In genomic region chr19:29521637-29522435, GRCm38 (mm10) we compare ENCODE assay signal across 8 mouse cellular contexts. TPM values are rescaled to one million over a fixed set of nuclear protein-coding genes. Genes with fewer than 3 reads are reported as not detected.
A peak's percentile ranks its signal among the peaks of the same experiment; 100 is the strongest.
DNase-seq lines count a peak whose midpoint lies in the region; ATAC-seq and TF ChIP-seq lines count a peak whose summit lies in the region.

Gene Ric1 (plus strand): TSS chr19:29522282.

- TF ChIP-seq POLR2A in brain, embryonic 14.5 days (IDR thresholded peaks at IDR 0.05; ENCODE audit: borderline replicate concordance, extremely low read depth, insufficient read depth, insufficient read length, poor library complexity, severe bottlenecking), result peak; percentile 75

- peaks cover 4% of the 10 kb centered on the region; the same call in 1 of the 2 replicates for H3K4me1 ChIP-seq in heart, embryonic 11.5 days (ENCODE audit: control insufficient read depth, insufficient read depth, low read length)
- peaks cover 22% of the 10 kb centered on the region for H3K4me1 ChIP-seq in kidney, embryonic 15.5 days

- peak within 1 kb of the TSS; percentile 94 for H3K9ac ChIP-seq in heart, embryonic 11.5 days (ENCODE audit: low read depth, low read length)
- H3K9ac ChIP-seq in kidney, embryonic 15.5 days, result peak within 1 kb of the TSS; percentile 94

- H3K9me3 ChIP-seq in heart, embryonic 11.5 days (replicated peaks; ENCODE audit: control insufficient read depth, low read length), result no peaks in the 10 kb centered on the region
- no peaks in the 10 kb centered on the region for H3K9me3 ChIP-seq in kidney, embryonic 15.5 days (replicated peaks)

- TF ChIP-seq CTCF in brain, embryonic 14.5 days (IDR thresholded peaks at IDR 0.05; ENCODE audit: borderline replicate concordance, extremely low read depth, insufficient read depth, insufficient read length), result no peak

- peak within 1 kb of the TSS; percentile 86 for H3K4me2 ChIP-seq in heart, embryonic 11.5 days
- H3K4me2 ChIP-seq in kidney, embryonic 15.5 days, result peak within 1 kb of the TSS; percentile 76

- WGBS in heart, embryonic 11.5 days (ENCODE audit: insufficient replicate concordance), result under 1% methylated on average over 56 of the region's 80 CpGs
- WGBS in kidney, embryonic 15.5 days, result under 1% methylated on average over 72 of the region's 80 CpGs

- peak; percentile 86 for DNase-seq in CD4-positive helper T cell, adult 2 months (ENCODE audit: low read depth, low spot score)
- DNase-seq in brain, embryonic 14.5 days (ENCODE audit: low read depth), result peak; percentile 92
- DNase-seq in liver, result peak; percentile 89
- peak; percentile 49 to 81 for DNase-seq in monocyte, adult 2 months (ENCODE audit: low read depth in 1 of 2, low spot score in 2 of 2)
- DNase-seq in spleen, postnatal 14 days (ENCODE audit: low spot score in 2 of 2), result peak; percentile 66 to 79

- peak; percentile 96 for ATAC-seq in erythroblast, adult 5-6 weeks (replicated peaks; ENCODE audit: low FRiP score, poor library complexity, severe bottlenecking)
- ATAC-seq in heart, embryonic 11.5 days (replicated peaks; ENCODE audit: insufficient number of reproducible peaks, low FRiP score, low TSS enrichment), result peak; percentile 96
- ATAC-seq in kidney, embryonic 15.5 days (replicated peaks; ENCODE audit: low FRiP score), result peak; percentile 98

- no peaks in the 10 kb centered on the region; the same call in 1 of the 2 replicates for H3K36me3 ChIP-seq in heart, embryonic 11.5 days (ENCODE audit: control insufficient read depth, insufficient read depth, low read length)
- H3K36me3 ChIP-seq in kidney, embryonic 15.5 days, result 0 out of 2 replicates have a peak, but pooled peaks cover 2% of the 10 kb centered on the region

- no peaks in the 10 kb centered on the region for H3K27me3 ChIP-seq in heart, embryonic 11.5 days (ENCODE audit: control insufficient read depth, insufficient read depth, low read length)
- no peaks in the 10 kb centered on the region for H3K27me3 ChIP-seq in kidney, embryonic 15.5 days

- H3K4me3 ChIP-seq in heart, embryonic 11.5 days (ENCODE audit: low read depth, low read length), result peak within 1 kb of the TSS; percentile 73
- H3K4me3 ChIP-seq in kidney, embryonic 15.5 days (replicated peaks), result peak within 1 kb of the TSS; percentile 95

- peak within 1 kb of the TSS; percentile 96 for H3K27ac ChIP-seq in heart, embryonic 11.5 days (ENCODE audit: low read depth, low read length)
- H3K27ac ChIP-seq in kidney, embryonic 15.5 days, result peak within 1 kb of the TSS; percentile 95

RNA-seq across cellular contexts. Expression of gene Ric1, which starts in this region (rescaled TPM):
- 19.6 and 28.4 TPM in 2 replicates for polyA plus RNA-seq in brain, embryonic 14.5 days (2012; rRNA removed)
- total RNA-seq in erythroblast, adult 5-6 weeks (2015; ENCODE audit: low replicate concordance), result 1.7 and 6.1 TPM in 2 replicates
- 4.6 and 4.7 TPM in 2 replicates for total RNA-seq in erythroblast, adult 5-6 weeks (2017; ENCODE audit: low replicate concordance)
- 6.5 and 8.7 TPM in 2 replicates for polyA plus RNA-seq in heart, embryonic 11.5 days (2014; fragmentation: Nextera tagmentation; extraction: Ambion mirVana)
- polyA plus RNA-seq in kidney, embryonic 15.5 days (2015; fragmentation: Nextera tagmentation; extraction: Ambion mirVana), result 14.2 and 14.6 TPM in 2 replicates

Comparison
In these comparisons a context has a peak if more than half of its experiments do, and no peak if none do; other contexts are left out.
1. Peak in every context shown above with its lines: DNase-seq, ATAC-seq, H3K4me3 ChIP-seq and H3K27ac ChIP-seq.